ENCODE assay signal across 1 mouse cellular context in the genomic region with DNA sequence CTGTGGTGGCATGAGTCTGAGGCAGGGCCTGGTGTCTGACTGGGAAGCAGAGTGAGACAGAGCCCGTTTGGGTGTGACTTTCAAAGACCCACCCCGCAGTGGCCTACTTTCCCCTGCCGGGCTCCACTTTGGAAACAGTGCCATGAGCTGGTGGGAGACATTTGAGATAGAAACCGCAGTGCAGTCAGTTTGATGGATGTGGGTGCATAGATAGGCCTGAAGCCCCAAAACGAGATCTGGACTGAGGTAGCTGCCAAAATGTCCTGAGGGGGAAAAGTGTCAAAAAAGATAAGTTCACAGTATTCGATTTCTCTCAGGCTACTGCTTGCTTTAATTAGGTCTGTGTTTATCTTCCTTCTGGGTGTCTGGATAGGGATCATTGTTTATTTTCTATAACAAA.
TF ChIP-seq lines count a peak whose summit lies in the region.

No protein-coding gene starts in this region.

TF ChIP-seq in MEL, 35 proteins besides CTCF, POLR2A, EP300 and RAD21 (continued from another document):
- peak; percentile 14; the same call in 1 of the 2 replicates for TF ChIP-seq ZC3H11A (IDR thresholded peaks at IDR 0.05; ENCODE audit: low read depth, low read length)
- TF ChIP-seq ETS1 (IDR thresholded peaks at IDR 0.05; ENCODE audit: low read depth, low read length), result peak; percentile 90
- peak; percentile 62; the same call in 1 of the 2 replicates for TF ChIP-seq ZKSCAN1 (IDR thresholded peaks at IDR 0.05; ENCODE audit: low read depth, low read length)
- TF ChIP-seq MAFK (IDR thresholded peaks at IDR 0.05; ENCODE audit: borderline replicate concordance, low read depth, low read length), result peak; percentile 84
- no peak for TF ChIP-seq ZMIZ1 (IDR thresholded peaks at IDR 0.05; ENCODE audit: low read depth, low read length)
- TF ChIP-seq E2F4 (IDR thresholded peaks at IDR 0.05; ENCODE audit: borderline replicate concordance, low read depth, low read length), result no peak; the same call in 1 of the 2 replicates
- peak; percentile 64 for TF ChIP-seq TAL1 (IDR thresholded peaks at IDR 0.05; ENCODE audit: low read length)
- TF ChIP-seq BHLHE40 (IDR thresholded peaks at IDR 0.05; ENCODE audit: borderline replicate concordance, low read depth, low read length), result peak; percentile 82
- peak; percentile 80; the same call in 1 of the 2 replicates for TF ChIP-seq MEF2A (IDR thresholded peaks at IDR 0.05; ENCODE audit: extremely low read depth, insufficient replicate concordance, low read depth, low read length, poor library complexity, severe bottlenecking)
- 0 out of 2 replicates have a peak, but pooled peaks have one; percentile 59 for TF ChIP-seq CHD1 (IDR thresholded peaks at IDR 0.05; ENCODE audit: low read depth, low read length)
- no peak for TF ChIP-seq USF1 (IDR thresholded peaks at IDR 0.05; ENCODE audit: low read depth, low read length)
